Mouse (Mus musculus) macrophage (primary cell): ENCODE measurements around the gene Manea. TPM values are rescaled to one million over a fixed set of nuclear protein-coding genes. Genes with fewer than 3 reads are reported as not detected.
"Not testable (repeated sequence)": the region's sequence is repeated elsewhere in the genome, so short reads cannot be mapped to it uniquely, and the experiment has no call there.

Experiments used
- H3K27ac ChIP-seq: fragments of 350-480 bp; formaldehyde crosslinking; 2 replicates; pipeline ENCODE4 v1.9.0; 2021
- H3K36me3 ChIP-seq: fragments of 350-480 bp; formaldehyde crosslinking; 2 replicates; pipeline ENCODE4 v1.9.0; 2021; ENCODE audit errors: inconsistent target
- H3K4me3 ChIP-seq: fragments of 350-480 bp; formaldehyde crosslinking; 2 replicates; pipeline ENCODE4 v1.9.0; 2021; ENCODE audit errors: inconsistent target
- H3K79me2 ChIP-seq: fragments of 350-480 bp; formaldehyde crosslinking; 2 replicates; pipeline ENCODE4 v1.9.0; 2021; ENCODE audit errors: inconsistent target
- WGBS: methylation state at CpG from one replicate; pipeline ENCODE4 v1.1.7; 2026; ENCODE audit warnings: inconsistent platforms; ENCODE audit not compliant: missing documents; 5-methylcytosine and 5-hydroxymethylcytosine counted together
- polyA plus RNA-seq: library from polyadenylated mRNA; stranded (reverse); fragments of 250-400 nt; gene quantifications from 3 replicates; pipeline ENCODE4 v1.2.4, GENCODE M21; 2018; ENCODE audit warnings: inconsistent platforms
- total RNA-seq, 78 experiments: library from RNA; depleted of rRNA; stranded (reverse); fragments of 250-400 nt; gene quantifications; 1 replicate in 9 of 78; 2 replicates in 24 of 78; 3 replicates in 43 of 78; 4 replicates in 2 of 78; pipeline ENCODE4 v1.2.4; 2018; ENCODE audit warnings: inconsistent platforms in 56 of 78

The Manea gene
- total RNA-seq (2018; cell fraction: chromatin; rRNA removed) = 1 to 10 TPM; 1.6 to 9.9 (median 4.2) TPM
- 10 to 100 TPM; 14.4 to 26.5 (median 19.6) TPM for total RNA-seq (2018; cell fraction: cytosol; rRNA removed)
- 10 to 100 TPM in 19 of 26 experiments, 1 to 10 TPM in 7; 5.9 to 32.2 (median 13.1) TPM for total RNA-seq (2018; cell fraction: nucleus; rRNA removed)
- 14.2 to 20.5 TPM (median 17.2 TPM) in 3 replicates for polyA plus RNA-seq

- 1% methylated on average over 44 of the region's 52 CpGs for WGBS
- Histone ChIP-seq H3K36me3 (no peaks in the 10 kb centered on the region), H3K79me2 (peaks cover 19% of the 10 kb centered on the region; the same call in 1 of the 2 replicates), H3K4me3 (peak within 1 kb of the TSS; percentile 64), H3K27ac (peak within 1 kb of the TSS; percentile 57)
Observed at GRCm38 (mm10) chr4:26346443-26347106, at the start of gene Manea. Gene Manea, minus strand, starts transcription at chr4:26346891.

GRCm38 (mm10) chr4:26354616-26355015, 7.9 kb upstream of the Manea start:
- Histone ChIP-seq H3K4me3 (no peak overlapping the region), H3K27ac (no peak overlapping the region), H3K36me3 (no peaks in the 10 kb centered on the region), H3K79me2 (no peaks in the 10 kb centered on the region)
- 95% methylated on average over 2 of the region's 2 CpGs for WGBS

- H3K36me3 ChIP-seq = no peaks in the 10 kb centered on the region
- H3K27ac ChIP-seq = no peak overlapping the region
- H3K4me3 ChIP-seq = no peak overlapping the region
- H3K79me2 ChIP-seq = no peaks in the 10 kb centered on the region
- WGBS = 41% methylated on average over 2 of the region's 2 CpGs
Observed at GRCm38 (mm10) chr4:26353643-26354231, 7.0 kb upstream of the Manea start.

- peaks cover 13% of the 10 kb centered on the region; the same call in 1 of the 2 replicates for H3K79me2 ChIP-seq
- 46% methylated on average over 2 of the region's 2 CpGs for WGBS
- no peak overlapping the region for H3K27ac ChIP-seq
- peak overlapping the region; percentile 64; the same call in 1 of the 2 replicates for H3K4me3 ChIP-seq
- H3K36me3 ChIP-seq = no peaks in the 10 kb centered on the region
Observed at GRCm38 (mm10) chr4:26347239-26347638, 548 bp upstream of the Manea start.

GRCm38 (mm10) chr4:26345741-26346442, 799 bp downstream of the Manea start:
- Histone ChIP-seq H3K27ac (peak overlapping the region; percentile 57), H3K4me3 (peak overlapping the region; percentile 64), H3K79me2 (peaks cover 25% of the 10 kb centered on the region; the same call in 1 of the 2 replicates), H3K36me3 (no peaks in the 10 kb centered on the region)
- 3% methylated on average over 16 of the region's 16 CpGs for WGBS

- Histone ChIP-seq H3K79me2 (peaks cover 25% of the 10 kb centered on the region; the same call in 1 of the 2 replicates), H3K4me3 (peak overlapping the region; percentile 64), H3K27ac (no peak overlapping the region; the same call in 1 of the 2 replicates), H3K36me3 (no peaks in the 10 kb centered on the region)
- WGBS = 28% methylated on average over 3 of the region's 3 CpGs
Observed at GRCm38 (mm10) chr4:26345080-26345479, 1.6 kb downstream of the Manea start.

- Histone ChIP-seq H3K79me2 (peaks cover 25% of the 10 kb centered on the region; the same call in 1 of the 2 replicates), H3K27ac (no peak overlapping the region), H3K36me3 (no peaks in the 10 kb centered on the region), H3K4me3 (no peak overlapping the region)
Observed at GRCm38 (mm10) chr4:26342346-26342745, 4.3 kb downstream of the Manea start.

GRCm38 (mm10) chr4:26338604-26339003, 8.1 kb downstream of the Manea start:
- H3K27ac ChIP-seq = no peak overlapping the region

GRCm38 (mm10) chr4:26336563-26336962, 10.1 kb downstream of the Manea start:
- Histone ChIP-seq H3K79me2 (peaks cover 5% of the 10 kb centered on the region; the same call in 1 of the 2 replicates), H3K27ac (no peak overlapping the region), H3K4me3 (no peak overlapping the region), H3K36me3 (no peaks in the 10 kb centered on the region)
- 100% methylated on average over 5 of the region's 5 CpGs for WGBS

More at GRCm38 (mm10) chr4:26338604-26339003, 8.1 kb downstream of the Manea start:
- Histone ChIP-seq H3K36me3 (no peaks in the 10 kb centered on the region), H3K79me2 (peaks cover 17% of the 10 kb centered on the region; the same call in 1 of the 2 replicates), H3K4me3 (no peak overlapping the region)
- WGBS = 74% methylated on average over 5 of the region's 5 CpGs

- WGBS = 85% methylated on average over 1 of the region's 1 CpGs
- H3K27ac ChIP-seq, H3K79me2 ChIP-seq, H3K36me3 ChIP-seq, H3K4me3 ChIP-seq: not testable (repeated sequence)
Observed at GRCm38 (mm10) chr4:26304731-26305130, 42.0 kb downstream of the Manea start.

- Histone ChIP-seq H3K27ac (no peak overlapping the region), H3K4me3 (no peak overlapping the region), H3K36me3 (no peaks in the 10 kb centered on the region), H3K79me2 (no peaks in the 10 kb centered on the region)
- 31% methylated on average over 1 of the region's 1 CpGs for WGBS
Observed at GRCm38 (mm10) chr4:26277112-26277716, 69.5 kb downstream of the Manea start.

- Histone ChIP-seq H3K4me3 (no peak overlapping the region), H3K79me2 (no peaks in the 10 kb centered on the region), H3K36me3 (no peaks in the 10 kb centered on the region), H3K27ac (no peak overlapping the region)
Observed at GRCm38 (mm10) chr4:26276264-26276663, 70.4 kb downstream of the Manea start.

GRCm38 (mm10) chr4:26275769-26276168, 70.9 kb downstream of the Manea start:
- Histone ChIP-seq H3K79me2 (no peaks in the 10 kb centered on the region), H3K36me3 (no peaks in the 10 kb centered on the region), H3K4me3 (no peak overlapping the region), H3K27ac (no peak overlapping the region)
- no CpG with 5 or more reads among the region's 2 CpGs for whole genome bisulfite sequencing
